Mouse (Mus musculus): ENCODE measurements around the gene Ppp3r1. TPM values are rescaled to one million over a fixed set of nuclear protein-coding genes. Genes with fewer than 3 reads are reported as not detected.

Gene Ppp3r1
- total and polyA plus RNA-seq, 2 experiments: 15.1 to 21.4 TPM

DNA sequence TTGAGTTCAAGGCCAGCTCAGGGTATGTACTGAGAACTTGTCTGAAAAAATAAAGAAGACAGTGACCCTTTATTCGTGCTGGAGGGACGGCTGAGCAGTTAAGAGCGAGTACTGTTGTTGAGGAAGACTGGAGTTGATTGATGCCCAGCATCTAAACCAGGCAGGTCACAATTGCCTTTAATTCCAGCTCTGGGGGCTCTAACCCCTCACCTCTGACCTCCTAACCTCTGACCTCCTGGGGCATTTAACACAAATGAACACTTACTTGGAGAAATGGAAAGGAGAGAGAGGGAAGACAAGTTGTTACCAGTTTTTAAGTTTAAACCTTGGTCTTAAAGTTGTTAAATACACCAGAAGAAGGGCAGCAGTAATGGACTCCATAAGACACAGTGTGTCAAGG, 29.7 kb downstream of the Ppp3r1 start:
- Histone ChIP-seq H3K79me2 (ENCODE audit: control insufficient read depth, insufficient read depth, low read length) (no peaks in the 10 kb centered on the region; the same call in 1 of the 2 replicates), H3K9ac (ENCODE audit: low read depth, low read length) (no peak overlapping the region), H3K4me3 (ENCODE audit: insufficient read depth, low read depth, low read length) (no peak overlapping the region), H3K27me3 (ENCODE audit: control insufficient read depth, insufficient read depth, low read length) (no peaks in the 10 kb centered on the region), H3K36me3 (ENCODE audit: control insufficient read depth, insufficient read depth, low read length) (0 out of 2 replicates have a peak, but pooled peaks cover 2% of the 10 kb centered on the region), H3K4me1 (ENCODE audit: control insufficient read depth, insufficient read depth, low read length) (no peaks in the 10 kb centered on the region), H3K27ac (replicated peaks; ENCODE audit: insufficient read depth, low read depth, low read length) (no peak overlapping the region)
- WGBS: 95% methylated on average over 3 of the region's 3 CpGs
- no peak for TF ChIP-seq POLR2A (IDR thresholded peaks at IDR 0.05; ENCODE audit: extremely low read depth, insufficient read depth, low read length)
- TF ChIP-seq CTCF (IDR thresholded peaks at IDR 0.05; ENCODE audit: low read depth, low read length): no peak
- DNase-seq (ENCODE audit: extremely low read depth, low read depth, low spot score): no peak

DNA sequence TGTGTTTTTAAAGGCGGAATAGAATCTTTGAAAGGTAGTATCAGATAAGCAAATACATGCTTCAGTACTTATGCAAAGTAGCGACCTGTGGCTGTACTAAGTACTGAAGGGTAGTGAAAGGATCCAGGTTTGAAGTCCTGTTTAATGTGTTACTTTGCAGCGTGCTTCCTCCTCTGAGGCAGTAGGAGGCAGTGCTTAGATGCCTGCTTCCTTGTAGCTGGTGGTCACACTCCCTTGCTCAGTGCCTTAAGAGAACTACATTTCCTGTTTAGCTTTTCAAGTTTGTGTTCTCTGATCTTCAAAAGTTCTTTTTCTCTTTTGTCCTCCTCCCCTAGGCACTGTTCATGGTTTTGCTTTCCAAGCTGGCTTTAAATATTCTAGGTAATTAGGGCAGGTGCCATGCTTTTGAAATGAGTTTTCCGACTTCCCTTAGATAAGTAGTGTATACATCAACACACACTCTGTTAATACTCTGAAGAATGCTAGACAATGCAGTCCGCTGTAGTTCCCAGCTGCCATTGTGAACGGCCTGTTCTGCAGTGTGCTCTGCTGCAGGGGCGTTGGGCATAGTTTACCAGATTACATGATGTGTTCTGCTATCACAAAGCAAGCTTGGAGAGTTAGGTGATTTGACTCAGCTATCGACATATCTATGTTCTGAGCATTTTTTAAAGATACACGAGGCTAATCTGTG, 33.2 kb downstream of the Ppp3r1 start:
- TF ChIP-seq CTCF (IDR thresholded peaks at IDR 0.05; ENCODE audit: low read depth, low read length): no peak
- no peaks in the 10 kb centered on the region; the same call in 1 of the 2 replicates for H3K79me2 ChIP-seq (ENCODE audit: control insufficient read depth, insufficient read depth, low read length)
- no peaks in the 10 kb centered on the region for H3K4me1 ChIP-seq (ENCODE audit: control insufficient read depth, insufficient read depth, low read length)
- H3K27me3 ChIP-seq (ENCODE audit: control insufficient read depth, insufficient read depth, low read length): no peaks in the 10 kb centered on the region
- no peak overlapping the region for H3K9ac ChIP-seq (ENCODE audit: low read depth, low read length)
- peaks cover 20% of the 10 kb centered on the region; the same call in 1 of the 2 replicates for H3K36me3 ChIP-seq (ENCODE audit: control insufficient read depth, insufficient read depth, low read length)
- WGBS: 85% methylated on average over 9 of the region's 9 CpGs
- H3K4me3 ChIP-seq (ENCODE audit: insufficient read depth, low read depth, low read length): no peak overlapping the region
- no peak overlapping the region for H3K27ac ChIP-seq (replicated peaks; ENCODE audit: insufficient read depth, low read depth, low read length)
- no peak for DNase-seq (ENCODE audit: extremely low read depth, low read depth, low spot score)

DNA sequence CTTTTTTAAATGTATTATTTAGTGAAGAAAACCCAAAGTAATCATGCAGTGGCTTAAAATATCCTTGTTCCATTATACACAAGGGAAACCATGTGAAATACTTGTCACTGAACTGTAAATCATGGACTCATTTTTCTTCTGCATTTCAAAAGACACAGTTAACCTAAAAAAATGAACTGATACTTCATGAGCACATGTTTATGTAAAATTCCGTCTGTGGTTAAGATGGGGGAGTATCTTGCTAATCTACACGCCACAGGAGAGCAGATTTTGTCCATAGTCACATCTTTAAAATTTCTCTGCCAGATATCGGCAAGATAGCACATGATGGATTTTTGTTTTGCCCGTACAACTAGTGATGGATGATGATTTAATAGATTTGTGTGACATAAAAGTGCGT, 40.1 kb downstream of the Ppp3r1 start:
- Histone ChIP-seq H3K36me3 (ENCODE audit: control insufficient read depth, insufficient read depth, low read length) (peaks cover 45% of the 10 kb centered on the region), H3K27ac (replicated peaks; ENCODE audit: insufficient read depth, low read depth, low read length) (no peak overlapping the region), H3K4me1 (ENCODE audit: control insufficient read depth, insufficient read depth, low read length) (no peaks in the 10 kb centered on the region), H3K79me2 (ENCODE audit: control insufficient read depth, insufficient read depth, low read length) (no peaks in the 10 kb centered on the region), H3K27me3 (ENCODE audit: control insufficient read depth, insufficient read depth, low read length) (no peaks in the 10 kb centered on the region), H3K4me3 (ENCODE audit: insufficient read depth, low read depth, low read length) (no peak overlapping the region), H3K9ac (ENCODE audit: low read depth, low read length) (no peak overlapping the region)
- TF ChIP-seq CTCF (IDR thresholded peaks at IDR 0.05; ENCODE audit: low read depth, low read length) (no peak), POLR2A (IDR thresholded peaks at IDR 0.05; ENCODE audit: extremely low read depth, insufficient read depth, low read length) (no peak)
- 95% methylated on average over 5 of the region's 5 CpGs for WGBS
- DNase-seq (ENCODE audit: extremely low read depth, low read depth, low spot score): no peak

DNA sequence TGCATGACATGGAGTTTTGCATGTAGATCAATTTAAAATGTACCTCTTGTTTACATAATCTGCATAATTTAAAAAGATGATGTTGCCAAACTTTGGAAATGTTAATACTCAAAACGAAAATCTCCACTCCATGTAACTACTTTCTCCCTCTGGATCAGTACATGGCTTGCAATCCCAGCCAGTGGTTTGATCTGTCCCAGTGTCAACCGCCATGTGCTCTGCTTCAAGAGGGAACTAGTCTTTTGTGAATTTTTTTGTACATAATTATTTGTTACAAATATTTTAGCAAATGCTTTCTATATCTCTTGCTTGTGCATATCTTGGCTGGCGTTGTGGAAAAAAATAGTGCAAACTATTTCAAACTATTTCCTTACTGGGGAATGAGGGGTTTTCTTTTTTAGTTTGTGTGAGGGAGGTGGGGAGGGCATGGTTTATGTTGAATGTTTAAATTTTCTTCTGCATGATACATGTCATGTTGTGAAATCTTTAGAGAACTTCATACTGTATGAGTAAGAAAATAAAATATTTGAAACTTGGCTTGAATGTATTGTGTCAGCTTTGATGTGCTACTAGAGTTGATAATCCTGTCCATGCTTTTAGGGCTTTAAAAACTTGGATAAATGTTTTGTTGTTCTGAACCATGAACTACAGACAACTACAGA, 40.9 kb downstream of the Ppp3r1 start:
- Histone ChIP-seq H3K9ac (ENCODE audit: low read depth, low read length) (no peak overlapping the region), H3K4me3 (ENCODE audit: insufficient read depth, low read depth, low read length) (no peak overlapping the region), H3K27ac (replicated peaks; ENCODE audit: insufficient read depth, low read depth, low read length) (no peak overlapping the region), H3K36me3 (ENCODE audit: control insufficient read depth, insufficient read depth, low read length) (peaks cover 41% of the 10 kb centered on the region), H3K4me1 (ENCODE audit: control insufficient read depth, insufficient read depth, low read length) (no peaks in the 10 kb centered on the region), H3K27me3 (ENCODE audit: control insufficient read depth, insufficient read depth, low read length) (no peaks in the 10 kb centered on the region), H3K79me2 (ENCODE audit: control insufficient read depth, insufficient read depth, low read length) (no peaks in the 10 kb centered on the region)
- TF ChIP-seq CTCF (IDR thresholded peaks at IDR 0.05; ENCODE audit: low read depth, low read length): no peak
- TF ChIP-seq POLR2A (IDR thresholded peaks at IDR 0.05; ENCODE audit: extremely low read depth, insufficient read depth, low read length): no peak
- WGBS: 89% methylated on average over 3 of the region's 3 CpGs
- DNase-seq (ENCODE audit: extremely low read depth, low read depth, low spot score): no peak

DNA sequence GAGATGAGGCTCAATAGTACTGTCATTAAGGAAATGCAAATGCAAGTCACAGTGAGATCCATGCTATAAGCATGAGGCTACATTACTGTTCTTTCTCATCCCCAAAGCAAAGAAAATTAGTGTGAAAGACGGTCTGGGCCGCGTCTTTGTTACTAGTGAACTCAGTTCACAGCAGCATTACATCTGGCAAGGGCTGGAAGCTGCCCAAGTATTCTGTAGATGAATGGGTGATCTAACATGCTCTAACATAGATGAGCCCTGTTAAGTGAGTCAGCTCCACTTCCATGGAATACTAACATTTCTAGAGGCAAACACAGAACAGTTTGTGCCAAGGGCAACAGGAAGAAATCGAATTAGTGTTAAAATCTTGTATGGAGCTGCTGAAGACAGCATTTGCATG, 41.9 kb downstream of the Ppp3r1 start:
- TF ChIP-seq CTCF (IDR thresholded peaks at IDR 0.05; ENCODE audit: low read depth, low read length) (no peak), POLR2A (IDR thresholded peaks at IDR 0.05; ENCODE audit: extremely low read depth, insufficient read depth, low read length) (no peak)
- peaks cover 34% of the 10 kb centered on the region for H3K36me3 ChIP-seq (ENCODE audit: control insufficient read depth, insufficient read depth, low read length)

DNA sequence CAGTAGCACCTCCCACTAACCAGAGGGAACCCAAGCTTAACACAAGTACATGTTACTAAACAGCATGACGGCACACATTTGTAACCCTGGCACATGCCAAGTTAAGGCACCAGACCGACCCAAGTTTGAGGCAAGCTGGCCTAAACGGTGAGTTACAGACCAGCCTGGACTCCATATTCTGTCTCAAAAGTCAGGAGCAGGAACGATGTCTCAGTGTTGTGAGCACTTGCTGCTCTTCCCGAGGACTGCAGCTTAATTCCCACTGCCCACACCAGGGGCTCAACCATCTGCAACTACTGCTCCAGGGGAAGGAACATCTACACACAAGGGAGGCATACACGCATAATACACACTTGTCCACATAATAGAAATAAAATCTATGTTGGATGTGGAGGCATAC, 43.4 kb downstream of the Ppp3r1 start:
- Histone ChIP-seq H3K36me3 (ENCODE audit: control insufficient read depth, insufficient read depth, low read length) (peaks cover 26% of the 10 kb centered on the region), H3K4me3 (ENCODE audit: insufficient read depth, low read depth, low read length) (no peak overlapping the region), H3K79me2 (ENCODE audit: control insufficient read depth, insufficient read depth, low read length) (no peaks in the 10 kb centered on the region), H3K9ac (ENCODE audit: low read depth, low read length) (no peak overlapping the region), H3K27ac (replicated peaks; ENCODE audit: insufficient read depth, low read depth, low read length) (no peak overlapping the region), H3K4me1 (ENCODE audit: control insufficient read depth, insufficient read depth, low read length) (no peaks in the 10 kb centered on the region), H3K27me3 (ENCODE audit: control insufficient read depth, insufficient read depth, low read length) (no peaks in the 10 kb centered on the region)
- TF ChIP-seq POLR2A (IDR thresholded peaks at IDR 0.05; ENCODE audit: extremely low read depth, insufficient read depth, low read length) (no peak), CTCF (IDR thresholded peaks at IDR 0.05; ENCODE audit: low read depth, low read length) (no peak)
- no peak for DNase-seq (ENCODE audit: extremely low read depth, low read depth, low spot score)
- WGBS: 92% methylated on average over 6 of the region's 6 CpGs

More for the DNA sequence above, 41.9 kb downstream of the Ppp3r1 start:
- no peak for DNase-seq (ENCODE audit: extremely low read depth, low read depth, low spot score)
- 96% methylated on average over 4 of the region's 4 CpGs for WGBS
- Histone ChIP-seq H3K4me3 (ENCODE audit: insufficient read depth, low read depth, low read length) (no peak overlapping the region), H3K79me2 (ENCODE audit: control insufficient read depth, insufficient read depth, low read length) (no peaks in the 10 kb centered on the region), H3K9ac (ENCODE audit: low read depth, low read length) (no peak overlapping the region), H3K27me3 (ENCODE audit: control insufficient read depth, insufficient read depth, low read length) (no peaks in the 10 kb centered on the region), H3K4me1 (ENCODE audit: control insufficient read depth, insufficient read depth, low read length) (no peaks in the 10 kb centered on the region), H3K27ac (replicated peaks; ENCODE audit: insufficient read depth, low read depth, low read length) (no peak overlapping the region)
